Comparison of ENCODE assay signal across 8 mouse cellular contexts in genomic region chr10:41072116-41072515, GRCm38 (mm10). TPM values are rescaled to one million over a fixed set of nuclear protein-coding genes. Genes with fewer than 3 reads are reported as not detected.
DNase-seq lines count a peak whose midpoint lies in the region; ATAC-seq and TF ChIP-seq lines count a peak whose summit lies in the region.

Gpr6 (minus strand) TSS chr10:41072285.

- peak within 1 kb of the TSS; percentile 60 for H3K9ac ChIP-seq in forebrain, embryonic 13.5 days

- peak; percentile 3 for DNase-seq in adrenal gland, postnatal 10 days
- no peak for DNase-seq in adrenal gland, postnatal 14 days
- DNase-seq in brain, adult 2 months (ENCODE audit: low read depth, low spot score), result peak; percentile 78
- DNase-seq in layer of hippocampus, postnatal 14 days (ENCODE audit: low spot score in 2 of 2), result peak; percentile 29 to 37
- no peak for DNase-seq in urinary bladder, adult 18-20 months (ENCODE audit: low spot score in 2 of 2)
- DNase-seq in adrenal gland, postnatal 25 days, result no peak

- no peaks in the 10 kb centered on the region for H3K36me3 ChIP-seq in forebrain, embryonic 13.5 days (ENCODE audit: poor library complexity, severe bottlenecking)

- peak; percentile 58 for ATAC-seq in forebrain, embryonic 13.5 days

- H3K4me1 ChIP-seq in forebrain, embryonic 13.5 days, result peaks cover 20% of the 10 kb centered on the region
- H3K4me1 ChIP-seq in olfactory bulb, adult 2 months (ENCODE audit: control insufficient read depth, insufficient read depth, low read length), result peaks cover 23% of the 10 kb centered on the region

- TF ChIP-seq CTCF in olfactory bulb, adult 2 months (IDR thresholded peaks at IDR 0.05; ENCODE audit: insufficient read depth, low read depth, low read length), result no peak

- H3K9me3 ChIP-seq in forebrain, embryonic 13.5 days (replicated peaks), result no peaks in the 10 kb centered on the region

- under 1% methylated on average over 23 of the region's 23 CpGs for WGBS in forebrain, embryonic 13.5 days
- 0% methylated on average over 23 of the region's 23 CpGs for WGBS in olfactory bulb, adult 2 months

- H3K4me2 ChIP-seq in forebrain, embryonic 13.5 days, result peak within 1 kb of the TSS; percentile 86

- peak within 1 kb of the TSS; percentile 50 for H3K4me3 ChIP-seq in forebrain, embryonic 13.5 days
- peak within 1 kb of the TSS; percentile 54 for H3K4me3 ChIP-seq in olfactory bulb, adult 2 months (ENCODE audit: insufficient read depth, low read depth, low read length)

- H3K27ac ChIP-seq in forebrain, embryonic 13.5 days, result no peak within 1 kb of the TSS
- H3K27ac ChIP-seq in olfactory bulb, adult 2 months (ENCODE audit: insufficient read depth, low read depth, low read length), result peak within 1 kb of the TSS; percentile 44

- H3K27me3 ChIP-seq in forebrain, embryonic 13.5 days, result peaks cover 43% of the 10 kb centered on the region

- TF ChIP-seq POLR2A in olfactory bulb, adult 2 months (IDR thresholded peaks at IDR 0.05; ENCODE audit: insufficient read depth, low read depth, low read length), result no peak

RNA-seq across cellular contexts. Expression of gene Gpr6, which starts in this region (rescaled TPM):
- total RNA-seq in adrenal gland, postnatal 10 days (2021), result not detected
- not detected in 2 replicates for total RNA-seq in adrenal gland, postnatal 14 days (2021)
- polyA plus RNA-seq in forebrain, embryonic 13.5 days (2015; fragmentation: Nextera tagmentation; extraction: Ambion mirVana), result 0.23 and 0.25 TPM in 2 replicates
- 1 to 10 TPM; 2.4 to 3.3 TPM for total RNA-seq in layer of hippocampus, postnatal 14 days (2021)
- not detected in 2 replicates for polyA plus RNA-seq in olfactory bulb, adult 2 months (2012; ENCODE audit: insufficient read depth, insufficient read length, low replicate concordance, missing spikeins)
- not detected in 2 replicates for total RNA-seq in adrenal gland, postnatal 25 days (2021)

Comparison
In these comparisons a context has a peak if more than half of its experiments do, and no peak if none do; other contexts are left out.
1. Peak in DNase-seq in adrenal gland, postnatal 10 days; RNA of the gene not detected or under 1 TPM.
2. Peak in ATAC-seq, H3K4me3 ChIP-seq, H3K9ac ChIP-seq and H3K4me2 ChIP-seq in forebrain, embryonic 13.5 days; RNA of the gene not detected or under 1 TPM.
3. DNase-seq: peak in brain, adult 2 months (single experiment) and layer of hippocampus, postnatal 14 days (2 of 2); none in adrenal gland, postnatal 14 days (single experiment), urinary bladder, adult 18-20 months (0 of 2) and adrenal gland, postnatal 25 days (single experiment).